Mouse (Mus musculus) midbrain, embryonic 14.5 days (tissue): ENCODE data around the gene Cnot10. TPM values are rescaled to one million over a fixed set of nuclear protein-coding genes. Genes with fewer than 3 reads are reported as not detected.

Source experiments
- ATAC-seq: fragments of 200-750 bp; cut with Nextera tagmentation; 2 replicates; pipeline ENCODE4 v1.8.0; 2017; ENCODE audit warnings: moderate number of reproducible peaks, moderate library complexity; ENCODE audit not compliant: low FRiP score, low TSS enrichment
- DNase-seq: peaks from one replicate; pipeline ENCODE4 v3.0.0-alpha.2; 2015
- H3K27ac ChIP-seq: fragments of 300-500 bp; sonication (generic); replicated peaks from 2 replicates; pipeline ENCODE4 v1.5.1; 2014; ENCODE audit warnings: mild to moderate bottlenecking, low read depth, low read length, moderate library complexity
- H3K27me3 ChIP-seq: fragments of 300-500 bp; sonication (generic); 2 replicates; pipeline ENCODE4 v1.6.1; 2014; ENCODE audit warnings: low read length, control low read depth, mixed read lengths; ENCODE audit not compliant: control insufficient read depth, insufficient read depth
- H3K36me3 ChIP-seq: fragments of 300-500 bp; sonication (generic); 2 replicates; pipeline ENCODE4 v1.6.1; 2014; ENCODE audit warnings: low read length, control low read depth; ENCODE audit not compliant: control insufficient read depth, insufficient read depth
- H3K4me1 ChIP-seq: fragments of 300-500 bp; sonication (generic); 2 replicates; pipeline ENCODE4 v1.6.1; 2014; ENCODE audit warnings: mild to moderate bottlenecking, antibody characterized with exemption, low read length, control low read depth; ENCODE audit not compliant: control insufficient read depth, insufficient read depth
- H3K4me2 ChIP-seq: fragments of 300-500 bp; sonication (generic); 2 replicates; pipeline ENCODE4 v1.6.1; 2014; ENCODE audit warnings: mild to moderate bottlenecking, low read length, moderate library complexity
- H3K4me3 ChIP-seq: fragments of 300-500 bp; sonication (generic); replicated peaks from 2 replicates; pipeline ENCODE4 v1.5.1; 2014; ENCODE audit warnings: low read depth, low read length
- H3K9ac ChIP-seq: fragments of 300-500 bp; sonication (generic); replicated peaks from 2 replicates; pipeline ENCODE4 v1.6.1; 2014; ENCODE audit warnings: mild to moderate bottlenecking, low read length, moderate library complexity
- H3K9me3 ChIP-seq: fragments of 300-500 bp; sonication (generic); 2 replicates; pipeline ENCODE4 v1.6.1; 2016; ENCODE audit warnings: low read length, control low read depth, mixed read lengths; ENCODE audit not compliant: control insufficient read depth
- WGBS: fragments of 180-500 bp; shearing (Covaris S2); extraction: QIAGEN DNeasy Blood & Tissue Kit; methylation state at CpG from one replicate; pipeline ENCODE4 v1.1.7; 2014; 5-methylcytosine and 5-hydroxymethylcytosine counted together
- polyA plus RNA-seq: library from polyadenylated mRNA; unstranded; fragments of >200 nt; fragmentation: Nextera tagmentation; extraction: Ambion mirVana; gene quantifications from 2 replicates; pipeline ENCODE4 v1.2.1, GENCODE M21; 2014

Cnot10 gene
- polyA plus RNA-seq, 1 experiment from 2014 or later: 56.7 TPM

- Histone ChIP-seq H3K27ac (no peak overlapping the region), H3K4me1 (no peaks in the 10 kb centered on the region), H3K36me3 (no peaks in the 10 kb centered on the region), H3K9ac (no peak overlapping the region), H3K4me3 (no peak overlapping the region), H3K9me3 (no peaks in the 10 kb centered on the region), H3K27me3 (0 out of 2 replicates have a peak, but pooled peaks cover 3% of the 10 kb centered on the region), H3K4me2 (no peak overlapping the region)
- 17% methylated on average over 6 of the region's 6 CpGs for WGBS
- ATAC-seq: no peak
- DNase-seq: no peak
These were observed 90.0 kb downstream of the Cnot10 start for GRCm38 (mm10) chr9:114550033-114550432.

GRCm38 (mm10) chr9:114549117-114549516 lies 90.9 kb downstream of the Cnot10 start:
- Histone ChIP-seq H3K4me2 (no peak overlapping the region), H3K36me3 (no peaks in the 10 kb centered on the region), H3K9ac (no peak overlapping the region), H3K4me3 (no peak overlapping the region), H3K27ac (no peak overlapping the region), H3K4me1 (no peaks in the 10 kb centered on the region), H3K27me3 (0 out of 2 replicates have a peak, but pooled peaks cover 3% of the 10 kb centered on the region), H3K9me3 (no peaks in the 10 kb centered on the region)
- ATAC-seq (no peak), DNase-seq (no peak)
- WGBS: 6% methylated on average over 5 of the region's 5 CpGs

- H3K27ac ChIP-seq: no peak overlapping the region
- H3K9ac ChIP-seq: no peak overlapping the region
- no peak overlapping the region for H3K4me3 ChIP-seq
- 0 out of 2 replicates have a peak, but pooled peaks cover 3% of the 10 kb centered on the region for H3K27me3 ChIP-seq
- DNase-seq (no peak), ATAC-seq (no peak)
- H3K36me3 ChIP-seq: no peaks in the 10 kb centered on the region
- no peaks in the 10 kb centered on the region for H3K9me3 ChIP-seq
- WGBS: 33% methylated on average over 4 of the region's 4 CpGs
- H3K4me1 ChIP-seq: no peaks in the 10 kb centered on the region
- H3K4me2 ChIP-seq: no peak overlapping the region
These were observed 91.5 kb downstream of the Cnot10 start for GRCm38 (mm10) chr9:114548496-114548895.

- no peaks in the 10 kb centered on the region for H3K36me3 ChIP-seq
- H3K4me2 ChIP-seq: no peak overlapping the region
- 0 out of 2 replicates have a peak, but pooled peaks cover 3% of the 10 kb centered on the region for H3K27me3 ChIP-seq
- 35% methylated on average over 6 of the region's 6 CpGs for WGBS
- no peak overlapping the region for H3K9ac ChIP-seq
- H3K9me3 ChIP-seq: no peaks in the 10 kb centered on the region
- no peak overlapping the region for H3K4me3 ChIP-seq
- ATAC-seq: no peak
- H3K4me1 ChIP-seq: no peaks in the 10 kb centered on the region
- DNase-seq: no peak
- no peak overlapping the region for H3K27ac ChIP-seq
These were observed 92.3 kb downstream of the Cnot10 start for GRCm38 (mm10) chr9:114547643-114548077.

GRCm38 (mm10) chr9:114546765-114547164 lies 93.2 kb downstream of the Cnot10 start:
- H3K27me3 ChIP-seq: 0 out of 2 replicates have a peak, but pooled peaks cover 3% of the 10 kb centered on the region
- no peak overlapping the region for H3K9ac ChIP-seq
- H3K27ac ChIP-seq: no peak overlapping the region
- H3K4me2 ChIP-seq: no peak overlapping the region
- 73% methylated on average over 12 of the region's 12 CpGs for WGBS
- H3K36me3 ChIP-seq: no peaks in the 10 kb centered on the region
- DNase-seq: no peak
- no peak overlapping the region for H3K4me3 ChIP-seq
- ATAC-seq: no peak
- H3K9me3 ChIP-seq: no peaks in the 10 kb centered on the region
- H3K4me1 ChIP-seq: no peaks in the 10 kb centered on the region

GRCm38 (mm10) chr9:114544754-114545393 lies 95.1 kb downstream of the Cnot10 start:
- no peak overlapping the region for H3K4me2 ChIP-seq
- H3K27me3 ChIP-seq: 0 out of 2 replicates have a peak, but pooled peaks cover 3% of the 10 kb centered on the region
- no peak overlapping the region for H3K27ac ChIP-seq
- H3K4me1 ChIP-seq: no peaks in the 10 kb centered on the region
- 28% methylated on average over 9 of the region's 9 CpGs for WGBS
- ATAC-seq (no peak), DNase-seq (peak; percentile 64)
- H3K9me3 ChIP-seq: no peaks in the 10 kb centered on the region
- no peak overlapping the region for H3K9ac ChIP-seq
- H3K4me3 ChIP-seq: no peak overlapping the region
- H3K36me3 ChIP-seq: no peaks in the 10 kb centered on the region

GRCm38 (mm10) chr9:114543882-114544753 lies 95.9 kb downstream of the Cnot10 start:
- no peak for ATAC-seq
- no peak overlapping the region for H3K9ac ChIP-seq
- no peak overlapping the region for H3K4me2 ChIP-seq
- H3K9me3 ChIP-seq: no peaks in the 10 kb centered on the region
- H3K27me3 ChIP-seq: 0 out of 2 replicates have a peak, but pooled peaks cover 3% of the 10 kb centered on the region
- no peak overlapping the region for H3K4me3 ChIP-seq
- no peak overlapping the region for H3K27ac ChIP-seq
- WGBS: 69% methylated on average over 17 of the region's 17 CpGs
- no peak for DNase-seq
- H3K4me1 ChIP-seq: no peaks in the 10 kb centered on the region
- H3K36me3 ChIP-seq: no peaks in the 10 kb centered on the region

- Histone ChIP-seq H3K36me3 (no peaks in the 10 kb centered on the region), H3K4me3 (no peak overlapping the region), H3K27me3 (no peaks in the 10 kb centered on the region), H3K9ac (no peak overlapping the region), H3K4me1 (no peaks in the 10 kb centered on the region), H3K4me2 (no peak overlapping the region), H3K27ac (no peak overlapping the region), H3K9me3 (no peaks in the 10 kb centered on the region)
- WGBS: 35% methylated on average over 1 of the region's 1 CpGs
- ATAC-seq (no peak), DNase-seq (no peak)
These were observed 98.7 kb downstream of the Cnot10 start for GRCm38 (mm10) chr9:114541279-114541741.
